ENCODE assay signal across 15 mouse cellular contexts in genomic region chr9:51927680-51928079, GRCm38 (mm10). TPM values are rescaled to one million over a fixed set of nuclear protein-coding genes. Genes with fewer than 3 reads are reported as not detected.
DNase-seq lines count a peak whose midpoint lies in the region; ATAC-seq and TF ChIP-seq lines count a peak whose summit lies in the region.
"Had no signal": no experiment of that assay in that cellular context is flagged by ENCODE, and none has a peak within 500 bp of the region (broad histone marks: within the 10 kb centered on the region; RNA-seq: fewer than 3 reads in every experiment).

No protein-coding gene starts in this region.

- no peak for DNase-seq in heart, postnatal 4 days
- DNase-seq in lung, postnatal 25 days (ENCODE audit: low spot score) = no peak
- no peak for DNase-seq in limb, embryonic 14.5 days (ENCODE audit: low spot score)
- no peak for DNase-seq in adrenal gland, postnatal 10 days
- DNase-seq in kidney, postnatal 14 days = no peak
- DNase-seq: cerebellum, adult 8-10 months; retina, postnatal 1 day; thymus, postnatal 25 days had no signal

- TF ChIP-seq POLR2A in limb, embryonic 14.5 days (IDR thresholded peaks at IDR 0.05; ENCODE audit: borderline replicate concordance, extremely low read depth, insufficient read depth, insufficient read length) = no peak

- H3K4me3 ChIP-seq in heart, embryonic 11.5 days (ENCODE audit: low read depth, low read length) = no peak overlapping the region
- H3K4me3 ChIP-seq in lung, embryonic 15.5 days = no peak overlapping the region
- no peak overlapping the region for H3K4me3 ChIP-seq in embryonic facial prominence, embryonic 15.5 days (replicated peaks)
- H3K4me3 ChIP-seq in limb, embryonic 14.5 days (replicated peaks; ENCODE audit: low read length) = peak overlapping the region; percentile 10; the same call in 1 of the 2 replicates
- H3K4me3 ChIP-seq: layer of hippocampus, adult 2 months had no signal

- 48% methylated on average over 3 of the region's 3 CpGs for WGBS in heart, embryonic 11.5 days (ENCODE audit: insufficient replicate concordance)
- WGBS in lung, embryonic 15.5 days = 38% methylated on average over 3 of the region's 3 CpGs
- WGBS in embryonic facial prominence, embryonic 15.5 days = 56% methylated on average over 3 of the region's 3 CpGs
- WGBS in limb, embryonic 14.5 days = 22% methylated on average over 3 of the region's 3 CpGs

- no peak overlapping the region for H3K27ac ChIP-seq in heart, embryonic 11.5 days (ENCODE audit: low read depth, low read length)
- H3K27ac ChIP-seq in lung, embryonic 15.5 days = peak overlapping the region; percentile 80
- peak overlapping the region; percentile 78 for H3K27ac ChIP-seq in embryonic facial prominence, embryonic 15.5 days (replicated peaks)
- peak overlapping the region; percentile 76 for H3K27ac ChIP-seq in limb, embryonic 14.5 days (replicated peaks; ENCODE audit: low read depth, low read length)
- H3K27ac ChIP-seq: layer of hippocampus, adult 2 months had no signal

- H3K4me1 ChIP-seq in heart, embryonic 11.5 days (ENCODE audit: control insufficient read depth, insufficient read depth, low read length) = peaks cover 4% of the 10 kb centered on the region; the same call in 1 of the 2 replicates
- peaks cover 48% of the 10 kb centered on the region for H3K4me1 ChIP-seq in lung, embryonic 15.5 days
- peaks cover 17% of the 10 kb centered on the region for H3K4me1 ChIP-seq in embryonic facial prominence, embryonic 15.5 days
- peaks cover 26% of the 10 kb centered on the region for H3K4me1 ChIP-seq in limb, embryonic 14.5 days (ENCODE audit: control insufficient read depth, insufficient read depth, low read length)

- H3K27me3 ChIP-seq in heart, embryonic 11.5 days (ENCODE audit: control insufficient read depth, insufficient read depth, low read length) = no peaks in the 10 kb centered on the region
- no peaks in the 10 kb centered on the region for H3K27me3 ChIP-seq in lung, embryonic 15.5 days
- H3K27me3 ChIP-seq in embryonic facial prominence, embryonic 15.5 days = no peaks in the 10 kb centered on the region
- no peaks in the 10 kb centered on the region for H3K27me3 ChIP-seq in limb, embryonic 14.5 days (ENCODE audit: control insufficient read depth, insufficient read depth, low read length)

- no peak for ATAC-seq in heart, embryonic 11.5 days (replicated peaks; ENCODE audit: insufficient number of reproducible peaks, low FRiP score, low TSS enrichment)
- no peak for ATAC-seq in lung, embryonic 15.5 days (ENCODE audit: borderline replicate concordance, extremely low read depth, low FRiP score, low TSS enrichment)
- ATAC-seq in embryonic facial prominence, embryonic 15.5 days (ENCODE audit: insufficient number of reproducible peaks, low FRiP score, low TSS enrichment, low read depth) = no peak
- ATAC-seq in limb, embryonic 14.5 days (ENCODE audit: low FRiP score, low read depth) = peak; percentile 50
- ATAC-seq: activated CD4-positive, CD25-positive, alpha-beta regulatory T cell, adult 4 months; forebrain, embryonic 16.5 days; inflammation-experienced regulatory T-cells, adult 6 months had no signal

- H3K9me3 ChIP-seq in heart, embryonic 11.5 days (replicated peaks; ENCODE audit: control insufficient read depth, low read length) = no peaks in the 10 kb centered on the region
- H3K9me3 ChIP-seq in lung, embryonic 15.5 days = no peaks in the 10 kb centered on the region
- H3K9me3 ChIP-seq in embryonic facial prominence, embryonic 15.5 days (replicated peaks) = no peaks in the 10 kb centered on the region
- H3K9me3 ChIP-seq in limb, embryonic 14.5 days (ENCODE audit: control insufficient read depth, low read length) = no peaks in the 10 kb centered on the region

- H3K36me3 ChIP-seq in heart, embryonic 11.5 days (ENCODE audit: control insufficient read depth, insufficient read depth, low read length) = no peaks in the 10 kb centered on the region
- H3K36me3 ChIP-seq in lung, embryonic 15.5 days = no peaks in the 10 kb centered on the region
- no peaks in the 10 kb centered on the region for H3K36me3 ChIP-seq in embryonic facial prominence, embryonic 15.5 days
- no peaks in the 10 kb centered on the region for H3K36me3 ChIP-seq in limb, embryonic 14.5 days (ENCODE audit: control insufficient read depth, insufficient read depth, low read length)

- H3K9ac ChIP-seq in heart, embryonic 11.5 days (ENCODE audit: low read depth, low read length) = no peak overlapping the region
- no peak overlapping the region for H3K9ac ChIP-seq in lung, embryonic 15.5 days
- no peak overlapping the region for H3K9ac ChIP-seq in embryonic facial prominence, embryonic 15.5 days
- H3K9ac ChIP-seq in limb, embryonic 14.5 days (ENCODE audit: low read depth, low read length, severe bottlenecking) = no peak overlapping the region

- H3K4me2 ChIP-seq in heart, embryonic 11.5 days = peak overlapping the region; percentile 41; the same call in 1 of the 2 replicates
- peak overlapping the region; percentile 9; the same call in 1 of the 2 replicates for H3K4me2 ChIP-seq in lung, embryonic 15.5 days
- peak overlapping the region; percentile 39 for H3K4me2 ChIP-seq in embryonic facial prominence, embryonic 15.5 days (replicated peaks)
- peak overlapping the region; percentile 39 for H3K4me2 ChIP-seq in limb, embryonic 14.5 days (replicated peaks; ENCODE audit: low read depth, low read length, severe bottlenecking)

RNA-seq across cellular contexts. Expression of gene Fdx1, which starts 35.7 kb away (rescaled TPM):
- polyA plus RNA-seq in heart, embryonic 11.5 days (2014; fragmentation: Nextera tagmentation; extraction: Ambion mirVana) = 82.5 and 84.3 TPM in 2 replicates
- 10 to 100 TPM; 76.0 to 80.9 TPM for total RNA-seq in heart, postnatal 4 days (2021)
- polyA plus RNA-seq in lung, embryonic 15.5 days (2015; fragmentation: Nextera tagmentation; extraction: Ambion mirVana) = 103 and 109 TPM in 2 replicates
- 68.9 and 69.8 TPM in 2 replicates for polyA plus RNA-seq in embryonic facial prominence, embryonic 15.5 days (2015; fragmentation: Nextera tagmentation; extraction: Ambion mirVana)
- 33.2 and 39.5 TPM in 2 replicates for polyA plus RNA-seq in limb, embryonic 14.5 days (2012; rRNA removed)
- polyA plus RNA-seq in limb, embryonic 14.5 days (2014; fragmentation: Nextera tagmentation; extraction: Ambion mirVana) = 77.6 and 81.4 TPM in 2 replicates
- total RNA-seq in adrenal gland, postnatal 10 days (2021) = 1,000 to 10,000 TPM in 1 of 2 experiments, 100 to 1,000 TPM in 1; 658 to 1,673 TPM
